Mouse (Mus musculus) NIH3T3 (cell line): Measurements from ENCODE around the gene Mlf2.

ENCODE experiments used
- DNase-seq: peaks from one replicate; pipeline ENCODE4 v3.0.0-alpha.2; 2012; ENCODE audit warnings: low read depth

Gene Mlf2

GRCm38 (mm10) chr6:124934670-124935069, 3.5 kb downstream of the Mlf2 start:
- DNase-seq = no peak

GRCm38 (mm10) chr6:124936681-124937080, 5.5 kb downstream of the Mlf2 start:
- no peak for DNase-seq

GRCm38 (mm10) chr6:124937493-124937892, 6.3 kb downstream of the Mlf2 start:
- DNase-seq = no peak

- no peak for DNase-seq
These were observed 7.4 kb downstream of the Mlf2 start for GRCm38 (mm10) chr6:124938554-124938953.

GRCm38 (mm10) chr6:124941679-124942078, 10.5 kb downstream of the Mlf2 start:
- DNase-seq = no peak

GRCm38 (mm10) chr6:124943526-124943925, 12.3 kb downstream of the Mlf2 start:
- DNase-seq = no peak

- DNase-seq = no peak
These were observed 23.0 kb downstream of the Mlf2 start for GRCm38 (mm10) chr6:124953991-124954715.

GRCm38 (mm10) chr6:124955212-124955611, 24.0 kb downstream of the Mlf2 start:
- no peak for DNase-seq

- DNase-seq = no peak
These were observed 26.9 kb downstream of the Mlf2 start for GRCm38 (mm10) chr6:124958127-124958526.

GRCm38 (mm10) chr6:124959960-124960359, 28.8 kb downstream of the Mlf2 start:
- DNase-seq = no peak

- DNase-seq = no peak
These were observed 29.8 kb downstream of the Mlf2 start for GRCm38 (mm10) chr6:124961021-124961420.

GRCm38 (mm10) chr6:124964638-124965037, 33.5 kb downstream of the Mlf2 start:
- DNase-seq = no peak

- DNase-seq = peak; percentile 98
These were observed 34.0 kb downstream of the Mlf2 start, which contains the start of gene Cops7a for GRCm38 (mm10) chr6:124965088-124965719. Gene Cops7a, minus strand, starts transcription at chr6:124965538.

- peak; percentile 61 for DNase-seq
These were observed 34.6 kb downstream of the Mlf2 start for GRCm38 (mm10) chr6:124965747-124966146.

- DNase-seq = peak; percentile 68
These were observed 35.4 kb downstream of the Mlf2 start for GRCm38 (mm10) chr6:124966466-124967118.

GRCm38 (mm10) chr6:124967766-124968165, 36.6 kb downstream of the Mlf2 start:
- peak; percentile 81 for DNase-seq
